Mouse (Mus musculus) forebrain, embryonic 13.5 days (tissue): ENCODE results near the gene Haus3. TPM values are rescaled to one million over a fixed set of nuclear protein-coding genes. Genes with fewer than 3 reads are reported as not detected.

Source experiments
- ATAC-seq: fragments of 200-750 bp; cut with Nextera tagmentation; 2 replicates; pipeline ENCODE4 v1.8.0; 2017
- H3K27ac ChIP-seq: fragments of 300-500 bp; sonication (generic); 2 replicates; pipeline ENCODE4 v1.5.1; 2015; ENCODE audit warnings: inconsistent platforms, mild to moderate bottlenecking, moderate library complexity
- H3K27me3 ChIP-seq: fragments of 300-500 bp; sonication (generic); 2 replicates; pipeline ENCODE4 v1.6.1; 2015; ENCODE audit warnings: mild to moderate bottlenecking, inconsistent platforms
- H3K36me3 ChIP-seq: fragments of 300-500 bp; sonication (generic); 2 replicates; pipeline ENCODE4 v1.6.1; 2015; ENCODE audit warnings: mild to moderate bottlenecking, inconsistent platforms; ENCODE audit not compliant: poor library complexity, severe bottlenecking
- H3K4me1 ChIP-seq: fragments of 300-500 bp; sonication (generic); 2 replicates; pipeline ENCODE4 v1.6.1; 2015; ENCODE audit warnings: inconsistent platforms
- H3K4me2 ChIP-seq: fragments of 300-500 bp; sonication (generic); 2 replicates; pipeline ENCODE4 v1.6.1; 2015; ENCODE audit warnings: inconsistent platforms, mild to moderate bottlenecking, moderate library complexity
- H3K4me3 ChIP-seq: fragments of 300-500 bp; sonication (generic); 2 replicates; pipeline ENCODE4 v1.5.1; 2015; ENCODE audit warnings: mild to moderate bottlenecking, inconsistent platforms
- H3K9ac ChIP-seq: fragments of 300-500 bp; sonication (generic); 2 replicates; pipeline ENCODE4 v1.6.1; 2015; ENCODE audit warnings: mild to moderate bottlenecking, inconsistent platforms
- H3K9me3 ChIP-seq: fragments of 300-500 bp; sonication (generic); replicated peaks from 2 replicates; pipeline ENCODE4 v1.6.1; 2016; ENCODE audit warnings: inconsistent platforms
- WGBS: fragments of 180-500 bp; shearing (Covaris S2); methylation state at CpG from one replicate; pipeline ENCODE4 v1.1.7; 2015; 5-methylcytosine and 5-hydroxymethylcytosine counted together
- polyA plus RNA-seq: library from polyadenylated mRNA; unstranded; fragments of >200 nt; fragmentation: Nextera tagmentation; extraction: Ambion mirVana; gene quantifications from 2 replicates; pipeline ENCODE4 v1.2.1, GENCODE M21; 2015

Gene Haus3
- polyA plus RNA-seq, 1 experiment from 2014 or later: 32.0 TPM

DNA sequence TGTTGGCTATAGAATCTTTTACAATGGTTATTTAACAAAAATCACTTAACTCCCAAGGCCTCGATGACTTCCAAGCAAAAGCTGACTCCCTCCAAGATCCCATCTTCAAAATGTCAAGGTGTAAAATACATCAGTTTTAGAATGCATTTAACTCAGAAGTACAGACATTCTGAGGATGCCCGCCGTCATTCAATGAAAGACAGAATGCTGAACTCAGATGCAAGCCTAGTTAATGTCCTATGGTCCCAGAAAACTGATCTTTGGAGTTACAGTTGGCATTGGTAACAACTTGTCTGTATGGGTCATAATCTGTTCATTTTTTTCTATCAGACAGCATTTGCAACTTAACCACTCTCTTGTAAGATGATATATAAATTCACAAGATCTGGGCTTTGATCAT is 627 bp upstream of the Haus3 start:
- peak overlapping the region; percentile 69 for H3K4me2 ChIP-seq
- H3K27ac ChIP-seq: peak overlapping the region; percentile 93
- H3K9me3 ChIP-seq: no peaks in the 10 kb centered on the region
- no peak for ATAC-seq
- peaks cover 20% of the 10 kb centered on the region for H3K36me3 ChIP-seq
- H3K9ac ChIP-seq: peak overlapping the region; percentile 65
- peak overlapping the region; percentile 78 for H3K4me3 ChIP-seq
- H3K27me3 ChIP-seq: no peaks in the 10 kb centered on the region
- peaks cover 21% of the 10 kb centered on the region for H3K4me1 ChIP-seq
- WGBS: 87% methylated on average over 3 of the region's 3 CpGs

DNA sequence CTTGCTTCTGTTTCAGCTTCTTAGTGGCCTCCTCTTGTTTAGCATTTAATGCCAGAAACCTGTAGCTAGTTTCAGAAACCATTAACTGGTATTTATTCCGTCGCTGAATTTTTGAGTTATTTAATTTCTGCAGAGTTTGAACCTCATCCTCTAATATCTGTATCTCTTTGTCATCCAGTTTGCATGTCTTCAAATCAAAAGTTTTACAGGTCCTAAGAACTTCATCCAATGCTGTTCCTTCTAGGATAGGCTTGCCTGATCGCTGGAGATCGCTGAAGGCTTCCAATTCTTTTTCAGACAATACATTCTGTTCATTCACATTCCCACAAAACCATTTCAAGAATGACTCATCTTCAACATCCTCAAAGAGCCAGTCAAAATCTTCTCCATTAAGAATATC is 1.5 kb downstream of the Haus3 start:
- peak overlapping the region; percentile 46 for H3K4me2 ChIP-seq

DNA sequence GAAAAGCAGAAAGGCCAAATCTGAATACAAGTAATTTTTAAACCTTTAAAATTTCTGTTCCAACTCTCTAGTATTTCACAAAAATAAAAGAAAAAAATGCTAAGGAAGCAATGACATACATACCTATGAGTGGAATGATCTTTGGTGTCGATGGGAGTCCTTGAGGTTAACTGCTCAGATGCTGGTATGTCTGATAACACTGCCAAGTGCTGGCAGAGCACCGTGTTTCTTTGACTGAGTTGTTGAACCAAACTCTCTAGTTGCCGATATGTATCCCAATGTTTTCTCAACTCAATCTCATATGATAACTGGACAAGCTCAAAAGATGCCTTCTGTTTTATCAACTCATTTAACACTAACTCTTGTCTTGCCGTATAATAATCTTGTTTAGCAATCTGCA is 3.5 kb downstream of the Haus3 start:
- ATAC-seq: no peak
- Histone ChIP-seq H3K4me2 (peak overlapping the region; percentile 19; the same call in 1 of the 2 replicates), H3K36me3 (peaks cover 13% of the 10 kb centered on the region), H3K27ac (no peak overlapping the region), H3K9ac (0 out of 2 replicates have a peak overlapping the region, but pooled peaks have one; percentile 5), H3K27me3 (no peaks in the 10 kb centered on the region), H3K4me3 (no peak overlapping the region), H3K4me1 (peaks cover 27% of the 10 kb centered on the region), H3K9me3 (no peaks in the 10 kb centered on the region)
- WGBS: 88% methylated on average over 4 of the region's 4 CpGs

More for the DNA sequence above, 1.5 kb downstream of the Haus3 start:
- Histone ChIP-seq H3K27ac (no peak overlapping the region), H3K36me3 (peaks cover 11% of the 10 kb centered on the region), H3K27me3 (no peaks in the 10 kb centered on the region), H3K9ac (peak overlapping the region; percentile 45), H3K4me3 (0 out of 2 replicates have a peak overlapping the region, but pooled peaks have one; percentile 10), H3K4me1 (peaks cover 27% of the 10 kb centered on the region), H3K9me3 (no peaks in the 10 kb centered on the region)
- ATAC-seq: no peak
- 89% methylated on average over 4 of the region's 4 CpGs for WGBS

DNA sequence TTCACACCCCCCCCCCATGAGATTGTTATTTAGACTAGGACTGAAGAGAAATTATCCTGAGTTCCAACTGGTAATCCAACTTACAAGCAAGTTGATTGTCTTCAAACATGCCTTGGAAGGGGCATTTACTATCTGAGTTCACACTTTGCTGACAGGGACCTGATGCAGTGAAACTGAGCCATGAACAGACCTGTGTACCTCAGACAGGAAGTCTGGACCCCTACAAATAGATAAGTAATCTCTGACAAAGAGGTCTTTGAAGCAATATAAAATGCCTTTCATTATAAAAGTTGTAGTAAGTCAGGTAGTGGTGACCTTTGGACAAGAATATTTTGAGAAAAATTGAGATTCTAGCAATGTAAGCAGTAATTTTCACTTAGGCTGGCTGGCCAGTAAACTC is 20.9 kb downstream of the Haus3 start:
- no peak overlapping the region for H3K27ac ChIP-seq
- no peaks in the 10 kb centered on the region for H3K27me3 ChIP-seq
- ATAC-seq: no peak
- H3K4me1 ChIP-seq: no peaks in the 10 kb centered on the region
- H3K4me3 ChIP-seq: no peak overlapping the region
- no peak overlapping the region for H3K9ac ChIP-seq
- no peaks in the 10 kb centered on the region for H3K9me3 ChIP-seq
- H3K4me2 ChIP-seq: no peak overlapping the region
- peaks cover 13% of the 10 kb centered on the region for H3K36me3 ChIP-seq

DNA sequence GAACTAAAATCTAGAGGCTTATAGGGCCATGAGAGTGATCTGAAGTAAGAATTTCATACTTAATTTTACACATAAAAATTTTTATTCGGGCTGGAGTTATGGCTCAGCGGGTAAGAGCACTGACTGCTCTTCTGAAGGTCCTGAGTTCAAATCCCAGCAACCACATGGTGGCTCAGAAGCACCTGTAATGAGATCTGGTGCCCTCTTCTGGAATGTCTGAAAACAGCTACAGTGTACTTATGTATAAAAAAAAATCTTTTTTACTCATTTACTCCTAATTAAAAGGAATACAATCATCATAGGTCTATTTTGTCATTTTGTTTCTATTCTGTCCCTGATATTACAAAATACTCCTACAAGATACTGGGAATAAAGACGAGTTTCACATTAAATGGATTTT is 21.8 kb downstream of the Haus3 start:
- WGBS: 93% methylated on average over 3 of the region's 3 CpGs
- no peak overlapping the region for H3K9ac ChIP-seq
- no peaks in the 10 kb centered on the region for H3K4me1 ChIP-seq
- H3K4me2 ChIP-seq: no peak overlapping the region
- H3K27ac ChIP-seq: no peak overlapping the region
- no peaks in the 10 kb centered on the region for H3K9me3 ChIP-seq
- peaks cover 6% of the 10 kb centered on the region; the same call in 1 of the 2 replicates for H3K36me3 ChIP-seq
- H3K4me3 ChIP-seq: no peak overlapping the region
- ATAC-seq: no peak
- H3K27me3 ChIP-seq: no peaks in the 10 kb centered on the region

DNA sequence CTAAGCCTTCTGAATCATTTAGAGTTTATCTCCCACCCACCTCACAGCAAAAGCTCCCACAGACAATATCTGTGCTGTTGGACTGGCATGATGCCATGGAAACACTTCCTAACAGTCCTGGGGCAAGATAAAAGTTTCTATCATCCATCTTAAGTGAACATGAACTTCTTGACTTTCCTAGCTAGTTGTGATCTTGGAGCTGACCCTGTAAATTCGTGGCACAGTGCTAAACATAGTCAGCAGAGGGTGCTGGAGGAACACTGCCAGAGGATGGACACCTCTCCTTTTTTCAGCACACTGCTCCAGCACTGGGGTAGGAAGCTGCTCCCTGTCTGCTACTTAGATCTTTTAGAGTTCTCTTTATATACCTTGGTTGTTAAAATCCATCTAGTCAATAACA is 29.6 kb downstream of the Haus3 start:
- Histone ChIP-seq H3K27me3 (no peaks in the 10 kb centered on the region), H3K27ac (no peak overlapping the region), H3K9me3 (no peaks in the 10 kb centered on the region), H3K4me1 (no peaks in the 10 kb centered on the region), H3K4me2 (no peak overlapping the region), H3K4me3 (no peak overlapping the region), H3K9ac (no peak overlapping the region), H3K36me3 (no peaks in the 10 kb centered on the region)
- 20% methylated on average over 1 of the region's 1 CpGs for WGBS
- no peak for ATAC-seq

DNA sequence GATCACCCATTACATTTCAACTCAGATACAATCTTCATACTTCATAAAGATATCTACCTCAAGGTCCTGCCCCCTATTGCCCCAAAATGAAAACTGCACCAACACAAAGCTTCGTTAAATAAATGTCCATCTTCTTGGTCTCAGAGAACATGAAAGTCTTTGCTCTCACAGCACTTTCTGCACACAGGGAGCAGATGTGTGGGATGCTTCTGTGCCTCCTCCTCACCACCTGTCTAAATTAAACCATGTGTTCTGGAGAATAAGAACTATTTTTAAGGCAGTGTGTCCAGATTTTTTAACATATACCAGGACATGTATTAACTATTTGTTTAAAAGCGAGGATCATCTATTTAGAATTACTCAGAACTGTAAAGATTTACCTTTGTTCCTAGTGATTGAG is 36.6 kb downstream of the Haus3 start:
- Histone ChIP-seq H3K9ac (no peak overlapping the region), H3K4me2 (no peak overlapping the region), H3K4me3 (no peak overlapping the region), H3K27ac (no peak overlapping the region), H3K9me3 (no peaks in the 10 kb centered on the region), H3K27me3 (no peaks in the 10 kb centered on the region), H3K4me1 (no peaks in the 10 kb centered on the region), H3K36me3 (no peaks in the 10 kb centered on the region)
- no peak for ATAC-seq
- 76% methylated on average over 2 of the region's 2 CpGs for WGBS

DNA sequence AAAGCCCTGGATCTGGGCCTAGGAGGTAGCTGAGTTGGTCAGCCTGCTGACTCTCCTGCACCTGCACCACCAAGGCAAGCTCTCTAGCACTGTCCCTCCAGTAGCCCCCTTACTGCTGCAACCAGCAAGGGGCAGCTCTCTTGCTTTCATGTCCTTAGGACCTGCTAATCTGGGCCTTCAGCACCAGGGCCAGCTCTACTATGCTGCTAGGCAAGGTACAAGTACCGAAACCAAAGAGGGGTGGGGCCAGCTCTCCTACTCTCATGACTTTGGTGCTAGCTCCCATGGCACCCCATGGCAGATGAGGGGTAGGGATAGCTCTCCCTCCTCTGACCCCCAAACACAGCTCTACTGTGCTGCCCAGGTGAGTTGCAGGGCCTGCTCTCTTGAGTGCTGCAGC is 45.2 kb downstream of the Haus3 start:
- H3K27me3 ChIP-seq: no peaks in the 10 kb centered on the region
- no peaks in the 10 kb centered on the region for H3K4me1 ChIP-seq
- H3K4me2 ChIP-seq: no peak overlapping the region
- no peaks in the 10 kb centered on the region for H3K9me3 ChIP-seq
- no peak overlapping the region for H3K27ac ChIP-seq
- H3K4me3 ChIP-seq: no peak overlapping the region
- WGBS: 21% methylated on average over 1 of the region's 1 CpGs
- no peak for ATAC-seq
- no peaks in the 10 kb centered on the region for H3K36me3 ChIP-seq
- H3K9ac ChIP-seq: no peak overlapping the region

DNA sequence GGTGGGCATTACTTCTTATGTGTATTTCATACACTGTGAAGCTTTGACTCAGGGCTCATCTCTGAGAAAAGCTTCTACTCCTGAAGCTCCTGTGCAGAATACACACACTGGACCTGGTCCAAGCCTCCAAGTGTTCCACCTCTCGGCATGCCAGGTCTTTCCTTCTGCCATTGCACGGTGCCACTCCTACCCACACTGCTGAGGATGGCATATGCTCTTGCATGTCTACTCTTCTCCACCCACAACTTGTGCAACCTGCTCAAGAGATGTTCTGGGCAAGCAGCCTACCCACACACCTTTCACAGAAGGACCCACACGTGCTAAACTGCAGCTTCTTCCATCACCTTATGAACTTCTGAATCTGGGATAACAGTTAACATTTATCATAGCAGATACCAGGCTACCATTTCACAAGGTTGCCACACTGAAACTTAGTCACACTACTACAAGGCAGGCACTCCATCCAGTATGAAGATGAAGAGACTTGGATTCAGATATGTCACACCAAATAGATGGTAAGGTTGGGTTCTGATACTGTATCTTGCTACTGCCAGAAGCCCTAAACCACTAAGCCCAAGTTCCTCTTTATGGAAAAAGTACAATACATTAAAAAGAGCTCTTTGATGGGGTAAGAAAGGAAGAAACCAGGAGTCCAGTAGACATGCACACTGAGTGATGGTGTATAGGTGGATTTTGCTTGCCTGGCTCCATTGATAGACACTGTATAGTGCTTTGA is 50.0 kb downstream of the Haus3 start:
- ATAC-seq: no peak
- no peak overlapping the region for H3K4me3 ChIP-seq
- H3K36me3 ChIP-seq: no peaks in the 10 kb centered on the region
- H3K27me3 ChIP-seq: no peaks in the 10 kb centered on the region
- no peak overlapping the region for H3K9ac ChIP-seq
- H3K27ac ChIP-seq: no peak overlapping the region
- H3K4me2 ChIP-seq: no peak overlapping the region
- H3K9me3 ChIP-seq: no peaks in the 10 kb centered on the region
- WGBS: 85% methylated on average over 3 of the region's 3 CpGs
- H3K4me1 ChIP-seq: no peaks in the 10 kb centered on the region

DNA sequence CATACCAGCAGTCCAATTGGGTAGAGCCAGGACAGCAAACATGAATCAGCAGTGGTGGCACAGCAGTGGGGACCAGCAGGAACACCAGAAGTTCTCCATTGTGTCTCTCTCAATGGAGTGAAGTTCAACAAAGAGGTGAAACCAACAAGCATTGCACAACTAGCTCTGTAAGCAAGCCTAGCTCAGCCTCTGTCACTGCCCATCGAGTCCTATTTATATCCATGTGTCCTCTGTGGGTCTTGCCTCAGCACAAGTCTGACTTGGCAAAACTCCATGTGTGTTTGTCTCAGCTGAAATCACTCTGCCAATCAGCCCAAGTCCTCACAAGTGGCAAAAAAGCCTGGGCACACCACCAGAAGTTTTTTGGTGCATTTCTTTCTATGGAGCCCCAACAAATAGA is 63.6 kb downstream of the Haus3 start:
- H3K27ac ChIP-seq: no peak overlapping the region
- 67% methylated on average over 1 of the region's 1 CpGs for WGBS
- no peaks in the 10 kb centered on the region for H3K4me1 ChIP-seq
- ATAC-seq: no peak
- H3K4me3 ChIP-seq: no peak overlapping the region
- no peaks in the 10 kb centered on the region for H3K36me3 ChIP-seq
- no peak overlapping the region for H3K4me2 ChIP-seq
- no peaks in the 10 kb centered on the region for H3K9me3 ChIP-seq
- H3K9ac ChIP-seq: no peak overlapping the region
- H3K27me3 ChIP-seq: no peaks in the 10 kb centered on the region

Other genes starting within 250 kb of the Haus3 start
- gene Nelfa, start 233.1 kb downstream of the Haus3 start, polyA plus RNA-seq: 50.9 and 55.6 TPM in 2 replicates
- 477 and 493 TPM in 2 replicates for gene Gm1673, start 186.1 kb downstream of the Haus3 start, polyA plus RNA-seq
- 3.2 and 3.7 TPM in 2 replicates for gene Nat8l, start 173.5 kb downstream of the Haus3 start, polyA plus RNA-seq
- gene Poln, start 79 bp downstream of the Haus3 start, polyA plus RNA-seq: 0.49 and 0.88 TPM in 2 replicates
- gene Mxd4, start 18.2 kb upstream of the Haus3 start, polyA plus RNA-seq: 28.2 and 31.1 TPM in 2 replicates
- 1.8 and 1.9 TPM in 2 replicates for gene Zfyve28, start 118.9 kb upstream of the Haus3 start, polyA plus RNA-seq
- gene Cfap99, start 119.1 kb upstream of the Haus3 start, polyA plus RNA-seq: 0.08 TPM in 1 of 2 replicates, not detected in the other
- gene Rnf4, start 166.8 kb upstream of the Haus3 start, polyA plus RNA-seq: 153 and 162 TPM in 2 replicates
- 19.0 and 19.3 TPM in 2 replicates for gene Fam193a, start 200.4 kb upstream of the Haus3 start, polyA plus RNA-seq